Mouse (Mus musculus) retina, embryonic 14.5 days (tissue): ENCODE measurements around the gene Mettl7b.
A peak's percentile ranks its signal among the peaks of the same experiment; 100 is the strongest.

Experiments used
- DNase-seq: peaks from one replicate; pipeline ENCODE4 v3.0.0-alpha.2; 2015; ENCODE audit warnings: low spot score

Mettl7b gene

DNA sequence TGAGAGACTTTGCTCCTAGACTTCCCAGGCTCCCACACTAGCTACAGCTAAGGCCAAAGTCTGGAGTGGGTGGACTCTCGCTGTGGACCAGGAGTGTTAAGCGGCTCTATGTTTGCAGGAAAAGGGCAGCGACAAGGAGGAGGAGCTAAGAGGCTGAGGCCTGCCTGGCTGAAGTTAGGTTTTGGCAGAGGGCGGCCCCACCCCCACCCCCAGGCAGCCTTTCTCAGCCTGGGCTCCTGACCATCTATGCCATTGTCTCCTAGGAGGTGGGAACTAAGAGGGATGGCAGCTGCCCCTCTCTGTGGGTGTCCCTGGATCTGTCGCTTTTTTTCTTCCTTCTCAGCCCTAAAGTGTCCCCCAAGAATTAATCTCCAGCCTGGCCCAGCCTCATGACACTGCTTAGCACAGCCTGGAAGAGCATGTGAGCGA, 41.6 kb downstream of the Mettl7b start:
- no peak for DNase-seq

GRCm38 (mm10) chr10:128918246-128918645, 42.5 kb downstream of the Mettl7b start:
- no peak for DNase-seq

DNA sequence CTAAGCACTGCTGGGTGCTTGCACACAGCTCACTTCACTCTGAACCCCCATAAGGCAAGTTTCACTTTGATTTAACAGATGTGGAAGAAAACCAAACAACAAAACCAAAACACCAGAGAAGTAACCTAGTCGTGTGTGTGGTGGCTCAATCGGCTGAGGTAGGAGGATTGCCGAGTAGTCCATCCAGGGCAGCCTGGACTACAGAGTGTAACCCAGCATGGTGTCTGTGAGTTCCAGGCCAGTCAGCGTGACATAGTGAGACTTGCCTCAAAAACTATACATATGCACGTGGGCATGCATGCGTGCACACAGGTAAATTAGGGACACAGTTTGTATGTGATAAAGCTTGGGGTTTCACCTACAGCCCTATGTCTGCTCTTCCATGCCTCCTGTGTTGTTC, 43.4 kb downstream of the Mettl7b start:
- DNase-seq = no peak

- DNase-seq = no peak
Observed at GRCm38 (mm10) chr10:128916665-128917064, 44.1 kb downstream of the Mettl7b start.

DNA sequence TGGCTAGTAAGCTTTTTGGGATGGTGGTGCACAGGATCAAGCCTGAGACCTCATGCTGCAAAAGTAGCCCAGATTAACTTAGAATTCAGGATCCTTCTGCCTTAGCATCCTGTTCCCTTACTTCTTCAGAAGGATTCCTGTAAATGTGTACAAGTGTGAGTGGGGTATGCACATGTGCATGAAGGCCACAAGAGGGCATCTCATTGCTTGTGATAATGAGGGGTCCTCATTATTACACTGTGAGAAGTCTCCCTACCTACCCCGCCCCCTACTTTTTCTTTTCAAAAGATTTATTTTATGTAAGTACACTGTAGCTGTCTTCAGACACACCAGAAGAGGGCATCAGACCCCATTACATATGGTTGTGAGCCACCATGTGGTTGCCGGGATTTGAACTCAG, 45.2 kb downstream of the Mettl7b start:
- no peak for DNase-seq

- DNase-seq = no peak
Observed at GRCm38 (mm10) chr10:128913696-128914095, 47.1 kb downstream of the Mettl7b start.

DNA sequence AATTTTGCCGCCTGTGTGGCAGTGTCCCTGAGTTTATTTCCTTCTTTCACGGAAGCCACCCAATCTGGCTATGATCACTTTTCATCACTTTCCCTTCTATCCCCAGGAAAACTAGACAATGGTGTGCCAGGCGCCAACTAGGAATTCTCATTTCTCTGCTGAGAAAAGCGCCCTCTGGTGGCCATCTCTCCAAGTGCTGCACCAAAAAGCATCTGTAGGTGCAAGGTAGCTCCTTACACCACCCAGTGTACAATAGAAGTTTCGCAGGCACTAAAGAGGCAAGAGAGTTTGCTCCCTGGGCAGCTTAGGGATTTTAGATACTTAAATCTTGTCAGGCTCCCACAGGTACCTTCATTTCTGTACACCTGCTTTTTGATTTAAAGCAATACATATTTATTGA, 47.6 kb downstream of the Mettl7b start:
- DNase-seq = peak; percentile 98

GRCm38 (mm10) chr10:128912791-128913190, 48.0 kb downstream of the Mettl7b start:
- no peak for DNase-seq

DNA sequence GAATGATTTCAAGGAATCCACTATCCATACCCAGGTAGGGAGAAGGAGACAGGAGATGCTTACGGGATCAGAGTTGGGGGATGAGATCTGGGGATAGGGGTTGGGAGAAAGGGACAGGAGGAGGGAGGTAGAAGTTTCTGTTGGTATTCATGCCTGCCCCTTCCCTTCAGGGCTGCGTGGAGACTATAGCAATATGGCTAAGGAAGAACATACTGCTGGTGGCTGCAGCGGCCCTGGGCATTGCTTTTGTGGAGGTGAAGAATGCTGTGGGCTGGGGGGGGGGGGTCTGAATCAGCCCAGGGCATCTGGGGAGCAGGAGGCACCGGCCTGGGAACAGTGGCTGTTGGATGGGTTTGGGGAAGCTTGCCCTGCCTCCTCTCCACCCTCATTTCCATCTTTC, 48.5 kb downstream of the Mettl7b start:
- no peak for DNase-seq

DNA sequence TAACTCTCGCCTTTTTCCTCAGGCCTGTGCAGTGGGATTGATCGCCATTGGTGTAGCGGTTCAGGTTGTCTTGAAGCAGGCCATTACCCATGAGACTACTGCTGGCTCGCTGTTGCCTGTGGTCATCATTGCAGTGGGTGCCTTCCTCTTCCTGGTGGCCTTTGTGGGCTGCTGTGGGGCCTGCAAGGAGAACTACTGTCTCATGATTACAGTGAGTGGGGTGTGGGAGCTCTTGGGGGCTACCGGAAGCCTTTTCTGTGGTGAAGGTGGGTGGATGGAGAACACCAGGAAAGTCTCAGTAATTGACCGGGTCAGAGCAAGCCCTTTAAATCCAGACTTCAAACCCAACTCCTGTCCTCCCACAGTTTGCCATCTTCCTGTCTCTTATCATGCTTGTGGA, 49.4 kb downstream of the Mettl7b start:
- no peak for DNase-seq

DNA sequence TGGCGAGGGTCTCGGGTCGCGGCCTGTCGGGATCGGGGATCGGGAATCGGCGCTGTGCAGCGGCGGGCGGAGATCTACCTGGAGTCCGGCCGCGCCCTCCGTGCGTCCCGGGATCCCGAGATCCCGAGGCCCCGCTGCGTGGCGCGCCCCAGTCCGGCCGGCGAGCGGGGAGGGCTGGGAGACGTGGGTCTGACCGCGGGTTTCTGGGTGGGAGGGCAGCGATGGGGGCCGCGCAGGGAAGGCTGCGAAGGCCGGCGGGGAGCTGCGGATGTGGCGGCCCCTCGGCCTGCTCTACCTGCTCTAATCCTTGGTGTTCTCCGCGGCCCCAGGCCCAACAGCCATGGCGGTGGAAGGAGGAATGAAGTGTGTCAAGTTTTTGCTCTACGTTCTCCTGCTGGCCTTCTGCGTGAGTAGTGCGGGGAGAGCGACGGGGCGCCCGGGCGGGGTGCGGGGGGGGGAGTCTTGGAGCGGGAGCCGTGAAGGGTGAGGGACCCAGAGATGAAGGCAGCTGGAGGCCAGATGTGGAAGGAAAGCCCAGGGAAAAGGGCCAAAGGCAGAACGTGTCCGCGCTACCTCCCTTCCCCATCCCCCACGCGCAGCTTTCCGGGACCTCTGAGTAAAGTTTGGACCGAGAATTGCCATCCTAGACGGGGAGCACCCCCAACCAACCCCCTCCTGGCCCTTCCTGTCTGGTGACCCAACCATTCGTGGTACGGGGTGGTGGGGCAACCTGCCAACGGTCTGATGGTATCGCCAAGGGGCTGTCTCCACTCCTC, 50.5 kb downstream of the Mettl7b start:
- DNase-seq = peak; percentile 36

GRCm38 (mm10) chr10:128909567-128910028, 51.2 kb downstream of the Mettl7b start:
- DNase-seq = peak; percentile 80

DNA sequence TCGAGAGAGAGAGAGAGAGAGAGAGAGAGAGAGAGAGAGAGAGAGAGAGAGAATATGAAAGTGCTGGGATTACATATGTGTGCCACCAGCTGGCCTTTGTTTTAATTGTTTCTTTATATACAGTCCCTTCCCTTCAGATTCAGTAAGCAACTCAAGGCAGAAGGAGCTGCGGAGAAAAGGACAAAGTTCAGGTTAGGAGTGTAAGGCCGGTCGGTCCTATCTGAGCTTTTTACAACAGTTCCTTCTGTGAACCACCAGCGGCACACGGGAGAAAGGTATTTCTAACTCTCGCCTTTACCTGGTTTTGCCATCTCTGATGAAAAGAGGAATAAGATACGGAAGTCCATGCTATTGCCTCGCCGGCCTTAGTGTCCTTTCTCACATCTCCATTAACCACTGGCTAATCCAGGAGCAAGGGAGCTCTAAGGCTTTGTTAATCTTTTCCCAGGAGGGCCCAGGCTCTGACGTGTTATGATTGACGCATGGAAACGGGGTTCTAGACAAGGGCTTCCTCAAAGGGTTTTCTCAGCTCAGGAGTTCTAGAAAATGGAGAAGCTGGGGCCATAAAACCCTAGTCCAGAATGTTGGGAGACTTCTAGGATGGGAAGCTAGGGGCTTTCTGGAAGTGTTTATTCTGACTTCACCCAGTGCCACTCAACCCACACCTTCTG, 51.9 kb downstream of the Mettl7b start:
- peak; percentile 53 for DNase-seq
